Mouse (Mus musculus) embryonic fibroblast, embryonic 13.5 days (primary cell): ENCODE data around the gene Bivm.

ENCODE experiments used
- CTCF ChIP-seq: IDR thresholded peaks from 2 replicates; pipeline ENCODE4 v1.5.1; 2011; ENCODE audit warnings: mild to moderate bottlenecking, control low read depth, low read length, moderate library complexity, borderline replicate concordance; ENCODE audit not compliant: insufficient read depth
- POLR2A ChIP-seq: IDR thresholded peaks from 2 replicates; pipeline ENCODE4 v1.6.1; 2011; ENCODE audit warnings: low read depth, mild to moderate bottlenecking, control low read depth, low read length, moderate library complexity

DNA sequence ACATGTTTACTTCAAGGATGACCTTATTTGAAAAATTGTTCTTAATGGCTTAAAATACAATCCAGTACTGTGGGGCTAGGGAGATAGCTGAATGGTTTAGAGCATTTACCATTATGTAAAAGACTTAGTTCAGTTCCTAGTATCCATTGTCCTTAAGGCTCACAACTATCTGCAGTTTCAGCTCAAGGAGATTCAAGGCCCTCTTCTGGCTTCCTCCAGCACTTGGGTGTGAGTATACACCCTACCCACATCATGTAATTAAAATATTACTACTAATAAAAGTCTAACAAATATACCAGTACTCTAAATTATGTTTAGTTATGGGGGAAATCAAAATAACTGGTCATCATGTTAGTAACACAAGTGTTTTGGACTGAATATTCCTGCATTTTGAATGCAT, 1.2 kb upstream of the Bivm start:
- TF ChIP-seq CTCF (no peak), POLR2A (no peak)
